Mouse (Mus musculus) erythroid progenitor cell, adult 5-6 weeks (primary cell): ENCODE data around the gene Rnf185. TPM values are rescaled to one million over a fixed set of nuclear protein-coding genes. Genes with fewer than 3 reads are reported as not detected.

ENCODE experiments used
- ATAC-seq: replicated peaks from 2 replicates; pipeline ENCODE4 v1.8.0; 2016; ENCODE audit warnings: moderate number of reproducible peaks, mild to moderate bottlenecking, moderate TSS enrichment, inconsistent platforms; ENCODE audit not compliant: poor library complexity, low FRiP score, severe bottlenecking
- total RNA-seq, 2 experiments: library from RNA; stranded (forward) in 1 of 2; stranded (reverse) in 1 of 2; fragments of 150-400 nt in 1 of 2; fragments of 186-747, 209-891 nt in 1 of 2; gene quantifications; 2 replicates each; pipeline versions ENCODE4 v1.2.3 to v1.2.4; 2015 to 2017; ENCODE audit warnings: low replicate concordance in 2 of 2

The Rnf185 gene
- total RNA-seq, 2 experiments from 2014 or later = 0.23 to 3.4 TPM

GRCm38 (mm10) chr11:3452769-3453168, 606 bp upstream of the Rnf185 start:
- peak; percentile 10; the same call in 1 of the 2 replicates for ATAC-seq

GRCm38 (mm10) chr11:3451701-3452163, 431 bp downstream of the Rnf185 start:
- ATAC-seq = peak; percentile 13

- ATAC-seq = no peak
These were observed 7.3 kb downstream of the Rnf185 start for GRCm38 (mm10) chr11:3444875-3445274.

- no peak for ATAC-seq
These were observed 9.1 kb downstream of the Rnf185 start for GRCm38 (mm10) chr11:3443091-3443490.

GRCm38 (mm10) chr11:3442677-3443076, 9.5 kb downstream of the Rnf185 start:
- no peak for ATAC-seq

- no peak for ATAC-seq
These were observed 10.3 kb downstream of the Rnf185 start for GRCm38 (mm10) chr11:3441696-3442443.

GRCm38 (mm10) chr11:3437621-3438020, 14.5 kb downstream of the Rnf185 start:
- no peak for ATAC-seq

- no peak for ATAC-seq
These were observed 18.4 kb downstream of the Rnf185 start for GRCm38 (mm10) chr11:3433809-3434208.

- no peak for ATAC-seq
These were observed 20.1 kb downstream of the Rnf185 start for GRCm38 (mm10) chr11:3431976-3432603.

- no peak for ATAC-seq
These were observed 20.6 kb downstream of the Rnf185 start for GRCm38 (mm10) chr11:3431515-3431914.

- ATAC-seq = no peak
These were observed 23.5 kb downstream of the Rnf185 start for GRCm38 (mm10) chr11:3428632-3429031.

GRCm38 (mm10) chr11:3427697-3428230, 24.4 kb downstream of the Rnf185 start:
- ATAC-seq = no peak

- no peak for ATAC-seq
These were observed 29.9 kb downstream of the Rnf185 start for GRCm38 (mm10) chr11:3422242-3422641.

- ATAC-seq = no peak
These were observed 33.4 kb downstream of the Rnf185 start for GRCm38 (mm10) chr11:3418741-3419140.

GRCm38 (mm10) chr11:3417795-3418194, 34.4 kb downstream of the Rnf185 start:
- no peak for ATAC-seq

- no peak for ATAC-seq
These were observed 35.8 kb downstream of the Rnf185 start for GRCm38 (mm10) chr11:3416399-3416798.

GRCm38 (mm10) chr11:3412111-3412510, 40.1 kb downstream of the Rnf185 start:
- no peak for ATAC-seq

GRCm38 (mm10) chr11:3408997-3409732, 43.0 kb downstream of the Rnf185 start, which contains the start of gene Limk2:
Limk2 (minus strand) TSS chr11:3409189.
- ATAC-seq = peak; percentile 98

GRCm38 (mm10) chr11:3408131-3408996, 43.8 kb downstream of the Rnf185 start:
- peak; percentile 15; the same call in 1 of the 2 replicates for ATAC-seq
